Mouse (Mus musculus): ENCODE measurements around the gene Mmp24.
A peak's percentile ranks its signal among the peaks of the same experiment; 100 is the strongest.
"Not testable (repeated sequence)": the region's sequence is repeated elsewhere in the genome, so short reads cannot be mapped to it uniquely, and the experiment has no call there.

The Mmp24 gene

GRCm38 (mm10) chr2:155774927-155775684 lies at the start of gene Mmp24:
TSS of gene Mmp24 (plus strand) at chr2:155775342.
- DNase-seq (ENCODE audit: extremely low spot score, low spot score), result peak; percentile 28

DNA sequence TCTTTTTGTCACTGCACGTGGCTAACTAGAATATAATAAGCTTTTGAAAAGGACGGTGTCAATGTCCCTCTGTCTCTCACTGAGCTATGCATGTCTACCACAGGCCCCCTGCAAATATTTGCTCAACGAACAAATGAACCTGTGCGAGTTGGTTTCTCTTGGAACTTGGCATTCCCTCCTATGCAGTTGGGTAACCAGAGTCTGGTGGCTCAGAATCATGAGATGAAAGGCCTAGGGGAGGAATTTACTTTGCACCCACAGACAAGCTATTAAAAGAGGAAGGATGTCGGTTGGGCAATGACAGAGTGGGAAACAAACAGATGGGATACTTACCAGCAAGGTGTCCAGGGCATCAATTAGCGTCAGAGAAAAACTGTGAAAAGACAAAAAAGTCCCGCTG lies 48.8 kb upstream of the Mmp24 start:
- DNase-seq (ENCODE audit: extremely low spot score, low spot score), result no peak

DNA sequence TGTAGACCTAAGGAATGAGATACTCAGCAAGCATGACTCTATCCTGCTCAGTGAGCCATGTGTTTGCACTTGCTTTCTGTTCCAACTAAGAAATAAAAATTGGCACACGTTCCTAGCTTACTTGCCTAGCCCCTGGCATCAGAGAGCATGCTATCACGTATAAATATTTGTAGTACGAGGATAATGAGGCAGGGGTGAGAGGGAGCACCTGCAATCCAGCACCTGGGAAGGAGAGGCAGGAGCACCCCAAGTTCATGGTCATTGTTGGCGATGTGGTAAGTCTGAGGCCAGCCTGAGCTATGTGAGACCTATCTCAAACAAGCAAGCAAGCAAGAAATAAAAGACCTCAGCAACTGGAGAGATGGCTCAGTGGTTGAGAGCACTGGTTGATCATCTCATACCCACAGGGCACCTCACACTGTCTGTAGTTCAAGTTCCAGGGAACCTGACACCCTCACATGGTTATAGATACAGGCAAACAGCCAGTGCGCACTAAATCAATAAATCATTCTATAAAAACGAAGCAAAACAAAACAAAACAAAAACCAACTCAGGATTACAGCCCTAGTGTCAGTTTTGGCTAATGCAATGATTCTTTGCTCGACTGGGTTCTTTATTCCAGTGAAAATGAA lies 47.3 kb upstream of the Mmp24 start:
- no peak for DNase-seq (ENCODE audit: extremely low spot score, low spot score)

GRCm38 (mm10) chr2:155728742-155729141 lies 46.4 kb upstream of the Mmp24 start:
- no peak for DNase-seq (ENCODE audit: extremely low spot score, low spot score)

- DNase-seq (ENCODE audit: extremely low spot score, low spot score), result peak; percentile 80
Observed at GRCm38 (mm10) chr2:155729158-155729645, 45.9 kb upstream of the Mmp24 start, which contains the start of gene Edem2. TSS of gene Edem2 (minus strand) at chr2:155729475.

DNA sequence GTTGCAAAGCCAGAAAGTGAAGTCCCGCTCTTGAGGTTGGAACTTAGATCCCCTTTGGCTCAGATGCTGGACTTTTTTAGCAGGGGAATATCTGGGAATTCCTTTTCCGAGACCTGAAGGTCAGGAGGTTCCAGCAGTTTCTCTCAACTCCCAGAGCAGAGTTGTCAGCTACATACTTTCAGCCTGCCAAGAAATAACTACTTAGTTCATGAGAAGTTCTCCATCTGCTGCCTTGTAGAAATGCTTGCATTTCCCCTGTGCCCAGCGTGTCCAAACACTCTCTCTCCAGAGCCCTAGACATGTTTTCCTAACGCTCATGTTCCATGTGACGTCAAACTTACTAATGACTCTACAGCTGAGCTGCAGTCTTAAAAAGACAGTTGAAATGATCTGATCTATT lies 40.1 kb upstream of the Mmp24 start:
- DNase-seq (ENCODE audit: extremely low spot score, low spot score), result no peak

GRCm38 (mm10) chr2:155735766-155736165 lies 39.4 kb upstream of the Mmp24 start, which contains the start of gene Gm17581:
TSS of gene Gm17581 (minus strand) at chr2:155735866.
- not testable (repeated sequence) for DNase-seq (ENCODE audit: extremely low spot score, low spot score)

DNA sequence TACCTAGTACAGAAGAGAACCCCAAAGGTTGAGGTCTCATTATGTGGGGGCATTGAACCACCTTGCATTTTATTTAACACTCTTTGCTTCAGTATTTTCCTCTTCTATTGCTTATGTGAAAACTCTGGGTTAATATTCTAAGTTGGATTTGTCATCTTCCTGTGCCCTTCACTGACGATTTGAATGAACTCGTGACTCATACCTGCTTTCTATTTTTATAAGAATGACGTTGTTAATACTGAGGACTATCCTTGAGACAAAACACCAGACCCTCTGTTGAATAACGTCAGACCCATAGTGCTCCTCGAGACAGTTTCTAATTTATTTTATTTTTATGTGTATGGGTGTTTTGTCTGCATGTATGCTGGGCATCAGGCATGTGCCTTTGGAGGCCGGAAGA lies 38.2 kb upstream of the Mmp24 start:
- DNase-seq (ENCODE audit: extremely low spot score, low spot score), result no peak

- no peak for DNase-seq (ENCODE audit: extremely low spot score, low spot score)
Observed at GRCm38 (mm10) chr2:155737803-155738202, 37.3 kb upstream of the Mmp24 start.

DNA sequence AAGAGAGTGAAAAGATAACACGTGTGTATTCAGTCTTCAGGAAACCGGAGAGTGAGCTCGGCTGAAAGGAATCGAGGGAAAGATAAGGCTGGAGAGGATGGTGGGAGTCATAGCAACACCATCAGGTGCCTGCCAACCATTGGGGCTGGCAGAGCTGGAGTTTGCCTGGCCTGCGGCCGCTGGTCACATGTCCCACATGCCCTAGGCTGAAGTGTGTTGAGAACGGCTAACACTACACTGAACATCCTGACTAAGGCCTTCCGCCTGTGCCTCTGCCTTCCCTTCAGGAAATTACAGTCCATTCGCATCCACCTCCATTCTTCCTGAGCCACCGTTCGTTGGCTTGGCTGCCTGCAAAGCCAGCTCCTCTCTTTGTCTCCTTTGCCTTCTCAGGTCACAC lies 32.9 kb upstream of the Mmp24 start:
- DNase-seq (ENCODE audit: extremely low spot score, low spot score), result no peak

- DNase-seq (ENCODE audit: extremely low spot score, low spot score), result no peak
Observed at GRCm38 (mm10) chr2:155742931-155743337, 32.2 kb upstream of the Mmp24 start.

DNA sequence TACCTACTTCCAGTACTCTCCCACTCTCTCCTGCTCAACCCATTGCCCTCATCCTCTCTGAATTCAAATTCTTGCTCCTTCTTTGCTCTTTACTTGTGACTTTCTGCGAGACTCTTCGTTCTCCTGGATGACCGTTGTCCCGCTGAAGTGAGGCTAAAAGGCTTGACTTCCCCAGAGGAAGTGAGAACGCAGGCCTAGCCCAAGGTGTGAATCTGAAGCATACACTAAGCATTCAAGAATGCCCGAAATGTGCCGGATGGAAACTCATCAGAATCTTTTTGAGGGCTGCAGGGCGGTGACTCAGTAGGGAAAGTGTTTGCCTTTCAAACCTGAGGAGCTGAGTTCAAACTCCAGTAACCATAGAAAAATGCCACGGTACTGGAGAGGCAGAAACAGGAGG lies 31.8 kb upstream of the Mmp24 start:
- no peak for DNase-seq (ENCODE audit: extremely low spot score, low spot score)

DNA sequence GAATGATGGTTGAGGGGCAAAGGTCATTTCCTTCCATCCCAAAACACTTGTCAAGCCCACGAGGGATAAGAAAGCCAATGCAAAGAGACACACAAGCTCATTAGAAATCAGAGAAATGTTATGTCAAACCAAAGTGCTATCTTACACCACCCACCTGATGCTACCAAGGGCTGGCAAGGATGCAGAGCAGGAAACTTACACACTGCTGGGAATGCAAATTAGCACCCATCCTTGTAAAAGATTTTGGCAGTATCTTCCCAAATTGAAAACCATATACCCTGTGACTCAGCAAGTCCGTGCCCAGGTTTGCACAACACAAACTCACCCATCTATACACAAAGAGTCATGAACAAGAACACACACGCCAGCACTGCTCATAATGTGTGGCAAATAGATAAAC lies 29.7 kb upstream of the Mmp24 start:
- no peak for DNase-seq (ENCODE audit: extremely low spot score, low spot score)

DNA sequence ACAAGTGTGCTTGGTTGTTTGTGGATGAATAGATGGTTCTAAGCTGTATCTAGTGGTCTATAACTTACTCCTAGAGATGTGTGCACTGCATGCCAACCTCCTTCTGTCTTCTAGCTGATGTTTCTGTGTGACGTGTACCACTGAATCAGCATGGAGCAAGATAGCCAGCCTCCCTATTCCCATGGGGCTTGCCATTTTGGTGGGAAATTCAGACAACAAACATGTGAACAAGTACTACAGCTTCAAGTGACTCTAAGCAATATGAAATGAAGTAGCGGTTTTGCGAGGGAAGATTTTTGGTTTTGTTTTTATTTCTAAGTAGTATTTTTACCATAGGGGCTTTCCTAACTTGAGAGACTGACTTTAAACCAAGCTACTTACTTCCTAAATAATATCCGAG lies 25.7 kb upstream of the Mmp24 start:
- no peak for DNase-seq (ENCODE audit: extremely low spot score, low spot score)

DNA sequence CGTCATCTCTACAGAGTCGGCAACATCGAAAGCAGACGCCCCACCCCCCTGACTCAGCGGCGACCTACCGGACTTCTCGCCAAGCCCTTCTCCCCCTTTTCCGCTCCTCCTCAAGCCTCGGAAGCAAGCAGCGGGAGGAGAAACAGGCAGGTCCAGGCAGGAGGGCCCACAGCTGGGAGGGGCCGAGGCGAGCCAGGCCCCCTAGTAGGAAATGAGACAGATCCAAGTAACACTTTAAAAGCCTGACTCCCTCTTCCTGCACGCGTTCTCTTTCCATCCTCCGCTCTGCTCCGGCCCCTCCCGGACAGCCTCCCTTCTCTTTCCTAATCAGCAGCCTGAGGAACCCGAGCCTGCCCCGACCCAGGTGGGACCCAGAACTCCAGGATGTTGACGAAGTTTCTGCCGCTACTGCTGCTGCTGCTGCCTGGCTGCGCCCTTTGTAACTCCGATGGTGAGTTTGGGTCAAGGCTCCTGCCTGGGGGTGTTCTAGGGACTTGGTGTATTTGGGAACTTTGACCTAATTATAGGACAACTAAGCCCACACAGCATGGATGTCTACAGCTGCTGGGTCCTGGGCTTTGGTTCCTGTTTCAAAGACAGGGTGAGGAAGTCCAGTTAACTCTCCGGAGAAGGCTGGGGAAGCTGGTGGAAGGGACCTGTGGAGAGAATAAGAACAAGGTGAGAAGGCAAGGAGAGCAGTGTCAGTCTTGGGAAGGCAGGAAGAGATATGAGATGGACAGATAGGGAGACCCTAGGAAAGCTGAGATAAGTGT lies 23.9 kb upstream of the Mmp24 start, which contains the start of gene Procr:
Gene Procr (plus strand): TSS at position 104 of the 773 bp plus-strand sequence.
- peak; percentile 40 for DNase-seq (ENCODE audit: extremely low spot score, low spot score)

- no peak for DNase-seq (ENCODE audit: extremely low spot score, low spot score)
Observed at GRCm38 (mm10) chr2:155755746-155756145, 19.4 kb upstream of the Mmp24 start.

DNA sequence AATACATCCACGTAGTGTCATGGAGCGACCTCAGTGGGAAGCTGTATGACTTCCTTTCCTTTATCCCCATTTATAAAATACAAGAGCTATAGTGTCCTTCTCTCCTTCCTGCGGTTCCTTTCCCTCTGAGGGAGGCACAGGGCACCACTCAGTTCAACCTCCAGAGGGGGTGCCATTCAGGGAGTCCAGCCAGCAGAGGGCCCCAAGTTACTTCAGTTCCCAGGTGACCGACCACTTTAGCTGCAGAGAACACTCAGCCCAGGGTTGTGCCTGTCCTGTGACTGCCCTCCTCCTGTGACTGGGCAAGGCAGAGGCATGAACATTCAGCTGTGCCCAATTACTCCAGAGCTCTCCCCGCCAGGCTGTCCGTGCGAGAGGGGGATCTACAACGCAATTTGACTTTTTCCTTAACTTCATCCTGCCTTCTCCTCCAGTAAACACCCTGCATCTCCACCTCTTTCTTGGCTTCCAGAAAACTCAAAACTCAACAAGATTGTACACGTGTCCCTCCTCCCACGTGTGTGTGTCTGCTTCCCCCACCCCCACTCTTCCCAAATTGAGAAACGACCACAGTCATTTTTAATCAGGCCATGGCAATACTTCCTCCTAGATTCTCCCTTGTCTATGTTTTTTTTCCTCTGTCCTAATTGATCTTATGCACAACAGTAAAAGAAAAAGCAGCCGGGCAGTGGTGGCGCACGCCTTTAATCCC lies 18.1 kb upstream of the Mmp24 start:
- DNase-seq (ENCODE audit: extremely low spot score, low spot score), result no peak

GRCm38 (mm10) chr2:155764679-155765418 lies 10.3 kb upstream of the Mmp24 start:
- DNase-seq (ENCODE audit: extremely low spot score, low spot score), result peak; percentile 67

- DNase-seq (ENCODE audit: extremely low spot score, low spot score), result no peak
Observed at GRCm38 (mm10) chr2:155773664-155774063, 1.5 kb upstream of the Mmp24 start.

GRCm38 (mm10) chr2:155774261-155774926 lies 748 bp upstream of the Mmp24 start:
- no peak for DNase-seq (ENCODE audit: extremely low spot score, low spot score)

Measured in neural tube, embryonic 10.5 days (tissue).